Mouse (Mus musculus) intestine, embryonic 15.5 days (tissue): Measurements from ENCODE around the gene Grk5. TPM values are rescaled to one million over a fixed set of nuclear protein-coding genes. Genes with fewer than 3 reads are reported as not detected.

Source experiments
- ATAC-seq: fragments of 200-750 bp; cut with Nextera tagmentation; 2 replicates; pipeline ENCODE4 v1.8.0; 2017; ENCODE audit warnings: moderate TSS enrichment, moderate library complexity
- H3K27ac ChIP-seq: fragments of 300-500 bp; sonication (generic); 2 replicates; pipeline ENCODE4 v1.5.1; 2015; ENCODE audit warnings: mild to moderate bottlenecking, inconsistent platforms
- H3K27me3 ChIP-seq: fragments of 300-500 bp; sonication (generic); replicated peaks from 2 replicates; pipeline ENCODE4 v1.6.1; 2015; ENCODE audit warnings: inconsistent platforms
- H3K36me3 ChIP-seq: fragments of 300-500 bp; sonication (generic); 2 replicates; pipeline ENCODE4 v1.6.1; 2015; ENCODE audit warnings: inconsistent platforms
- H3K4me1 ChIP-seq: fragments of 300-500 bp; sonication (generic); replicated peaks from 2 replicates; pipeline ENCODE4 v1.6.1; 2015; ENCODE audit warnings: inconsistent platforms
- H3K4me2 ChIP-seq: fragments of 300-500 bp; sonication (generic); replicated peaks from 2 replicates; pipeline ENCODE4 v1.6.1; 2015; ENCODE audit warnings: mild to moderate bottlenecking, inconsistent platforms
- H3K4me3 ChIP-seq: fragments of 300-500 bp; sonication (generic); replicated peaks from 2 replicates; pipeline ENCODE4 v1.5.1; 2015; ENCODE audit warnings: inconsistent platforms
- H3K9ac ChIP-seq: fragments of 300-500 bp; sonication (generic); 2 replicates; pipeline ENCODE4 v1.6.1; 2015; ENCODE audit warnings: inconsistent platforms
- H3K9me3 ChIP-seq: fragments of 300-500 bp; sonication (generic); 2 replicates; pipeline ENCODE4 v1.6.1; 2016; ENCODE audit warnings: inconsistent platforms
- WGBS: fragments of 180-500 bp; shearing (Covaris S2); methylation state at CpG from one replicate; pipeline ENCODE4 v1.1.7; 2015; 5-methylcytosine and 5-hydroxymethylcytosine counted together
- polyA plus RNA-seq: library from polyadenylated mRNA; unstranded; fragments of >200 nt; fragmentation: Nextera tagmentation; extraction: Ambion mirVana; gene quantifications from 2 replicates; pipeline ENCODE4 v1.2.1, GENCODE M21; 2015

Grk5 gene
- polyA plus RNA-seq, 1 experiment from 2014 or later: 2.0 TPM

- WGBS: 69% methylated on average over 1 of the region's 1 CpGs
- no peak overlapping the region for H3K27ac ChIP-seq
- ATAC-seq: no peak
Observed at GRCm38 (mm10) chr19:60959706-60960230, 70.2 kb downstream of the Grk5 start.

GRCm38 (mm10) chr19:60962358-60963061 is 73.0 kb downstream of the Grk5 start:
- Histone ChIP-seq H3K4me1 (no peaks in the 10 kb centered on the region), H3K9me3 (no peaks in the 10 kb centered on the region), H3K27me3 (no peaks in the 10 kb centered on the region), H3K36me3 (no peaks in the 10 kb centered on the region), H3K4me2 (no peak overlapping the region), H3K9ac (no peak overlapping the region), H3K4me3 (no peak overlapping the region), H3K27ac (no peak overlapping the region)
- 78% methylated on average over 7 of the region's 7 CpGs for WGBS
- no peak for ATAC-seq

More at GRCm38 (mm10) chr19:60959706-60960230, 70.2 kb downstream of the Grk5 start:
- no peaks in the 10 kb centered on the region for H3K4me1 ChIP-seq
- no peak overlapping the region for H3K4me3 ChIP-seq
- H3K27me3 ChIP-seq: no peaks in the 10 kb centered on the region
- H3K4me2 ChIP-seq: no peak overlapping the region
- H3K9me3 ChIP-seq: no peaks in the 10 kb centered on the region
- H3K9ac ChIP-seq: no peak overlapping the region
- H3K36me3 ChIP-seq: no peaks in the 10 kb centered on the region

- no peak overlapping the region for H3K27ac ChIP-seq
- no peaks in the 10 kb centered on the region for H3K36me3 ChIP-seq
- H3K4me2 ChIP-seq: no peak overlapping the region
- no peak overlapping the region for H3K4me3 ChIP-seq
- peak; percentile 70; the same call in 1 of the 2 replicates for ATAC-seq
- H3K4me1 ChIP-seq: no peaks in the 10 kb centered on the region
- H3K9me3 ChIP-seq: no peaks in the 10 kb centered on the region
- H3K27me3 ChIP-seq: no peaks in the 10 kb centered on the region
- H3K9ac ChIP-seq: no peak overlapping the region
- WGBS: 67% methylated on average over 1 of the region's 1 CpGs
Observed at GRCm38 (mm10) chr19:60967909-60968308, 78.4 kb downstream of the Grk5 start.

- no peak overlapping the region for H3K4me3 ChIP-seq
- H3K4me1 ChIP-seq: no peaks in the 10 kb centered on the region
- no peaks in the 10 kb centered on the region for H3K36me3 ChIP-seq
- H3K4me2 ChIP-seq: no peak overlapping the region
- no peaks in the 10 kb centered on the region for H3K27me3 ChIP-seq
- no peaks in the 10 kb centered on the region for H3K9me3 ChIP-seq
- ATAC-seq: no peak
- 81% methylated on average over 3 of the region's 3 CpGs for WGBS
- no peak overlapping the region for H3K9ac ChIP-seq
- no peak overlapping the region for H3K27ac ChIP-seq
Observed at GRCm38 (mm10) chr19:60970406-60970805, 80.9 kb downstream of the Grk5 start.

GRCm38 (mm10) chr19:60971598-60971997 is 82.0 kb downstream of the Grk5 start:
- Histone ChIP-seq H3K9me3 (no peaks in the 10 kb centered on the region), H3K9ac (no peak overlapping the region), H3K4me3 (no peak overlapping the region), H3K4me1 (no peaks in the 10 kb centered on the region), H3K36me3 (no peaks in the 10 kb centered on the region), H3K27ac (no peak overlapping the region), H3K4me2 (no peak overlapping the region), H3K27me3 (no peaks in the 10 kb centered on the region)
- no peak for ATAC-seq
- 97% methylated on average over 1 of the region's 1 CpGs for WGBS

- ATAC-seq: no peak
- Histone ChIP-seq H3K9ac (no peak overlapping the region), H3K9me3 (no peaks in the 10 kb centered on the region), H3K4me1 (no peaks in the 10 kb centered on the region), H3K36me3 (no peaks in the 10 kb centered on the region), H3K4me2 (no peak overlapping the region), H3K4me3 (no peak overlapping the region), H3K27ac (no peak overlapping the region), H3K27me3 (no peaks in the 10 kb centered on the region)
- WGBS: 82% methylated on average over 1 of the region's 1 CpGs
Observed at GRCm38 (mm10) chr19:60972281-60973015, 82.9 kb downstream of the Grk5 start.

GRCm38 (mm10) chr19:60973508-60973907 is 84.0 kb downstream of the Grk5 start:
- 96% methylated on average over 2 of the region's 2 CpGs for WGBS
- Histone ChIP-seq H3K9me3 (no peaks in the 10 kb centered on the region), H3K4me2 (no peak overlapping the region), H3K27me3 (no peaks in the 10 kb centered on the region), H3K4me3 (no peak overlapping the region), H3K9ac (no peak overlapping the region), H3K27ac (no peak overlapping the region), H3K4me1 (no peaks in the 10 kb centered on the region), H3K36me3 (no peaks in the 10 kb centered on the region)
- ATAC-seq: no peak

- Histone ChIP-seq H3K4me1 (no peaks in the 10 kb centered on the region), H3K9ac (no peak overlapping the region), H3K4me3 (no peak overlapping the region), H3K9me3 (no peaks in the 10 kb centered on the region), H3K27ac (no peak overlapping the region), H3K4me2 (no peak overlapping the region), H3K27me3 (no peaks in the 10 kb centered on the region), H3K36me3 (no peaks in the 10 kb centered on the region)
- no peak for ATAC-seq
- 75% methylated on average over 1 of the region's 1 CpGs for WGBS
Observed at GRCm38 (mm10) chr19:60979581-60979980, 90.0 kb downstream of the Grk5 start.

- ATAC-seq: no peak
- H3K9ac ChIP-seq: no peak overlapping the region
- no peaks in the 10 kb centered on the region for H3K27me3 ChIP-seq
- H3K9me3 ChIP-seq: no peaks in the 10 kb centered on the region
- no peak overlapping the region for H3K27ac ChIP-seq
- H3K4me1 ChIP-seq: no peaks in the 10 kb centered on the region
- 85% methylated on average over 5 of the region's 5 CpGs for WGBS
- no peak overlapping the region for H3K4me3 ChIP-seq
- H3K36me3 ChIP-seq: no peaks in the 10 kb centered on the region
- H3K4me2 ChIP-seq: no peak overlapping the region
Observed at GRCm38 (mm10) chr19:60981391-60981790, 91.8 kb downstream of the Grk5 start.

GRCm38 (mm10) chr19:60981894-60982293 is 92.3 kb downstream of the Grk5 start:
- no peaks in the 10 kb centered on the region for H3K27me3 ChIP-seq
- H3K36me3 ChIP-seq: no peaks in the 10 kb centered on the region
- no peak for ATAC-seq
- H3K9me3 ChIP-seq: no peaks in the 10 kb centered on the region
- no peak overlapping the region for H3K9ac ChIP-seq
- 79% methylated on average over 2 of the region's 2 CpGs for WGBS
- no peak overlapping the region for H3K27ac ChIP-seq
- no peaks in the 10 kb centered on the region for H3K4me1 ChIP-seq
- no peak overlapping the region for H3K4me2 ChIP-seq
- H3K4me3 ChIP-seq: no peak overlapping the region

GRCm38 (mm10) chr19:60989766-60990165 is 100.2 kb downstream of the Grk5 start:
- Histone ChIP-seq H3K36me3 (no peaks in the 10 kb centered on the region), H3K9me3 (no peaks in the 10 kb centered on the region), H3K4me1 (no peaks in the 10 kb centered on the region), H3K9ac (no peak overlapping the region), H3K4me2 (no peak overlapping the region), H3K27me3 (no peaks in the 10 kb centered on the region), H3K4me3 (no peak overlapping the region), H3K27ac (no peak overlapping the region)
- WGBS: 75% methylated on average over 5 of the region's 5 CpGs
- ATAC-seq: no peak

GRCm38 (mm10) chr19:60994214-60994613 is 104.7 kb downstream of the Grk5 start:
- H3K27me3 ChIP-seq: no peaks in the 10 kb centered on the region
- ATAC-seq: no peak
- no peak overlapping the region for H3K27ac ChIP-seq
- no peaks in the 10 kb centered on the region for H3K4me1 ChIP-seq
- no peaks in the 10 kb centered on the region for H3K9me3 ChIP-seq
- H3K4me3 ChIP-seq: no peak overlapping the region
- H3K4me2 ChIP-seq: no peak overlapping the region
- H3K36me3 ChIP-seq: no peaks in the 10 kb centered on the region
- H3K9ac ChIP-seq: no peak overlapping the region
- 59% methylated on average over 3 of the region's 3 CpGs for WGBS
